Mouse (Mus musculus) stomach, embryonic 16.5 days (tissue): Measurements from ENCODE around the gene Cyb5d1. TPM values are rescaled to one million over a fixed set of nuclear protein-coding genes. Genes with fewer than 3 reads are reported as not detected.
A peak's percentile ranks its signal among the peaks of the same experiment; 100 is the strongest.
"Not testable (repeated sequence)": the region's sequence is repeated elsewhere in the genome, so short reads cannot be mapped to it uniquely, and the experiment has no call there.

ENCODE experiments used
- ATAC-seq: fragments of 200-750 bp; cut with Nextera tagmentation; 2 replicates; pipeline ENCODE4 v1.8.0; 2017; ENCODE audit warnings: moderate number of reproducible peaks, moderate TSS enrichment; ENCODE audit not compliant: insufficient read depth, low FRiP score
- H3K27ac ChIP-seq: fragments of 300-500 bp; sonication (generic); 2 replicates; pipeline ENCODE4 v1.5.1; 2014; ENCODE audit warnings: low read length
- H3K27me3 ChIP-seq: fragments of 300-500 bp; sonication (generic); 2 replicates; pipeline ENCODE4 v1.6.1; 2014; ENCODE audit warnings: low read length, control low read depth, mixed read lengths; ENCODE audit not compliant: control insufficient read depth, insufficient read depth
- H3K36me3 ChIP-seq: fragments of 300-500 bp; sonication (generic); 2 replicates; pipeline ENCODE4 v1.6.1; 2014; ENCODE audit warnings: low read length; ENCODE audit not compliant: control insufficient read depth, insufficient read depth
- H3K4me1 ChIP-seq: fragments of 300-500 bp; sonication (generic); 2 replicates; pipeline ENCODE4 v1.6.1; 2014; ENCODE audit warnings: low read length, control low read depth, mixed read lengths; ENCODE audit not compliant: control insufficient read depth, insufficient read depth
- H3K4me2 ChIP-seq: fragments of 300-500 bp; sonication (generic); 2 replicates; pipeline ENCODE4 v1.6.1; 2014; ENCODE audit warnings: low read depth, low read length, mixed read lengths
- H3K4me3 ChIP-seq: fragments of 300-500 bp; sonication (generic); replicated peaks from 2 replicates; pipeline ENCODE4 v1.5.1; 2014; ENCODE audit warnings: mild to moderate bottlenecking, low read length
- H3K9ac ChIP-seq: fragments of 300-500 bp; sonication (generic); 2 replicates; pipeline ENCODE4 v1.6.1; 2014; ENCODE audit warnings: low read length
- H3K9me3 ChIP-seq: fragments of 300-500 bp; sonication (generic); replicated peaks from 2 replicates; pipeline ENCODE4 v1.6.1; 2016; ENCODE audit warnings: low read length, control low read depth; ENCODE audit not compliant: control insufficient read depth
- WGBS: fragments of 180-500 bp; shearing (Covaris S2); extraction: QIAGEN DNeasy Blood & Tissue Kit; methylation state at CpG from one replicate; pipeline ENCODE4 v1.1.7; 2014; 5-methylcytosine and 5-hydroxymethylcytosine counted together
- polyA plus RNA-seq: library from polyadenylated mRNA; unstranded; fragments of >200 nt; fragmentation: Nextera tagmentation; extraction: Ambion mirVana; gene quantifications from 2 replicates; pipeline ENCODE4 v1.2.1, GENCODE M21; 2015

The Cyb5d1 gene
- polyA plus RNA-seq, 1 experiment from 2014 or later: 29.4 TPM

GRCm38 (mm10) chr11:69400083-69400850, 4.8 kb upstream of the Cyb5d1 start:
- WGBS: 76% methylated on average over 25 of the region's 25 CpGs
- Histone ChIP-seq H3K27me3 (no peaks in the 10 kb centered on the region), H3K9me3 (no peaks in the 10 kb centered on the region), H3K9ac (peak overlapping the region; percentile 36; the same call in 1 of the 2 replicates), H3K4me3 (no peak overlapping the region), H3K4me1 (peaks cover 28% of the 10 kb centered on the region), H3K36me3 (peaks cover 27% of the 10 kb centered on the region), H3K4me2 (no peak overlapping the region), H3K27ac (no peak overlapping the region)
- ATAC-seq: no peak

GRCm38 (mm10) chr11:69399201-69400082, 4.0 kb upstream of the Cyb5d1 start:
- peaks cover 21% of the 10 kb centered on the region for H3K36me3 ChIP-seq
- H3K4me1 ChIP-seq: peaks cover 28% of the 10 kb centered on the region
- no peak overlapping the region for H3K4me2 ChIP-seq
- no peaks in the 10 kb centered on the region for H3K27me3 ChIP-seq
- peak overlapping the region; percentile 36; the same call in 1 of the 2 replicates for H3K9ac ChIP-seq
- ATAC-seq: no peak
- WGBS: 35% methylated on average over 66 of the region's 66 CpGs
- H3K9me3 ChIP-seq: no peaks in the 10 kb centered on the region
- no peak overlapping the region for H3K4me3 ChIP-seq
- no peak overlapping the region for H3K27ac ChIP-seq

GRCm38 (mm10) chr11:69398486-69399200, 3.2 kb upstream of the Cyb5d1 start:
- Histone ChIP-seq H3K9me3 (no peaks in the 10 kb centered on the region), H3K27me3 (no peaks in the 10 kb centered on the region), H3K4me2 (peak overlapping the region; percentile 31; the same call in 1 of the 2 replicates), H3K27ac (no peak overlapping the region), H3K36me3 (peaks cover 19% of the 10 kb centered on the region), H3K9ac (peak overlapping the region; percentile 67), H3K4me3 (no peak overlapping the region), H3K4me1 (peaks cover 31% of the 10 kb centered on the region)
- WGBS: 47% methylated on average over 21 of the region's 21 CpGs
- ATAC-seq: no peak

GRCm38 (mm10) chr11:69398059-69398458, 2.6 kb upstream of the Cyb5d1 start, which contains the start of gene Tmem88:
TSS of gene Tmem88 (minus strand) at chr11:69398234.
- 16% methylated on average over 15 of the region's 16 CpGs for WGBS

GRCm38 (mm10) chr11:69397581-69398057, 2.2 kb upstream of the Cyb5d1 start:
- peak overlapping the region; percentile 31 for H3K4me2 ChIP-seq
- WGBS: 28% methylated on average over 24 of the region's 24 CpGs
- no peak for ATAC-seq
- H3K27ac ChIP-seq: peak overlapping the region; percentile 68
- peaks cover 19% of the 10 kb centered on the region for H3K36me3 ChIP-seq
- H3K9me3 ChIP-seq: no peaks in the 10 kb centered on the region
- no peaks in the 10 kb centered on the region for H3K27me3 ChIP-seq
- peak overlapping the region; percentile 67 for H3K9ac ChIP-seq
- peaks cover 31% of the 10 kb centered on the region for H3K4me1 ChIP-seq
- peak overlapping the region; percentile 32 for H3K4me3 ChIP-seq

More at GRCm38 (mm10) chr11:69398059-69398458, 2.6 kb upstream of the Cyb5d1 start, which contains the start of gene Tmem88:
- no peaks in the 10 kb centered on the region for H3K9me3 ChIP-seq
- peak within 1 kb of the TSS; percentile 68 for H3K27ac ChIP-seq
- ATAC-seq: no peak
- no peaks in the 10 kb centered on the region for H3K27me3 ChIP-seq
- H3K9ac ChIP-seq: peak within 1 kb of the TSS; percentile 67
- peak within 1 kb of the TSS; percentile 31 for H3K4me2 ChIP-seq
- H3K36me3 ChIP-seq: peaks cover 19% of the 10 kb centered on the region
- H3K4me1 ChIP-seq: peaks cover 31% of the 10 kb centered on the region
- peak within 1 kb of the TSS; percentile 32 for H3K4me3 ChIP-seq

GRCm38 (mm10) chr11:69396772-69397171, 1.3 kb upstream of the Cyb5d1 start:
- Histone ChIP-seq H3K36me3 (peaks cover 18% of the 10 kb centered on the region), H3K27me3 (no peaks in the 10 kb centered on the region), H3K27ac (peak overlapping the region; percentile 97; the same call in 1 of the 2 replicates), H3K4me3 (peak overlapping the region; percentile 73), H3K9ac (peak overlapping the region; percentile 97), H3K4me1 (peaks cover 31% of the 10 kb centered on the region), H3K4me2 (peak overlapping the region; percentile 73), H3K9me3 (no peaks in the 10 kb centered on the region)
- no peak for ATAC-seq
- 33% methylated on average over 11 of the region's 11 CpGs for WGBS

- no peaks in the 10 kb centered on the region for H3K27me3 ChIP-seq
- peaks cover 10% of the 10 kb centered on the region; the same call in 1 of the 2 replicates for H3K36me3 ChIP-seq
- peak; percentile 89 for ATAC-seq
- no peaks in the 10 kb centered on the region for H3K9me3 ChIP-seq
- H3K4me3 ChIP-seq: peak overlapping the region; percentile 73
- peak overlapping the region; percentile 97 for H3K27ac ChIP-seq
- H3K9ac ChIP-seq: peak overlapping the region; percentile 97
- peaks cover 25% of the 10 kb centered on the region for H3K4me1 ChIP-seq
- under 1% methylated on average over 48 of the region's 48 CpGs for WGBS
- peak overlapping the region; percentile 73 for H3K4me2 ChIP-seq
Measured at GRCm38 (mm10) chr11:69395634-69396373, 373 bp upstream of the Cyb5d1 start.

GRCm38 (mm10) chr11:69394591-69395167, 752 bp downstream of the Cyb5d1 start:
- peak; percentile 9; the same call in 1 of the 2 replicates for ATAC-seq
- WGBS: under 1% methylated on average over 31 of the region's 31 CpGs
- H3K9me3 ChIP-seq: not testable (repeated sequence)

More at GRCm38 (mm10) chr11:69394591-69395167, 752 bp downstream of the Cyb5d1 start:
- H3K4me1 ChIP-seq: peaks cover 25% of the 10 kb centered on the region
- H3K27ac ChIP-seq: peak overlapping the region; percentile 49
- H3K36me3 ChIP-seq, H3K27me3 ChIP-seq: not testable (repeated sequence)
- H3K4me2 ChIP-seq: peak overlapping the region; percentile 77
- peak overlapping the region; percentile 83 for H3K9ac ChIP-seq
- H3K4me3 ChIP-seq: peak overlapping the region; percentile 73
